Mouse (Mus musculus): ENCODE data around the gene Csrp3.
A peak's percentile ranks its signal among the peaks of the same experiment; 100 is the strongest.

The Csrp3 gene

GRCm38 (mm10) chr7:48847820-48848650, at the start of gene Csrp3:
Csrp3 (minus strand) TSS chr7:48848033.
- no peak for DNase-seq (ENCODE audit: low spot score)

- DNase-seq (ENCODE audit: low spot score), result no peak
Observed at GRCm38 (mm10) chr7:48896051-48896450, 48.2 kb upstream of the Csrp3 start.

DNA sequence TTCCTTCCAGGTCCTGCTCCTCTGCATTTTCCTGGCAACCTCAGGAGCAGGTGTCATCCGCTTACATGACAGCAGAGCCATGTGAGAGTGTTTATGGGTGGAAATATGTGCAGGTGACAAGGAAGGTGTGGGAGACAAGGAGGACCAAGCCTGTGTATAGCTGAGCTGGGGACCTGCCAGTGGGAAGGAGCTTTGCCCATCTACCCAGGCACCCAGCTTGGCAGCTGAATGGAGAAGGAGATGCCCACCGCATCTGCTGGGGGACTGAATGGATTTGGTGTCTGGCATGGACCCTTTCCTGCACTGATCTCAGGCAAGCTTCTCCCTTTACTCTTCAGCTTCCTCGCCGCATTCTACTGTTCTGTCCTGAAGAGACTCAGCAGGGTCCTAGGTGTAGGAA, 47.6 kb upstream of the Csrp3 start:
- DNase-seq (ENCODE audit: low spot score), result no peak

DNA sequence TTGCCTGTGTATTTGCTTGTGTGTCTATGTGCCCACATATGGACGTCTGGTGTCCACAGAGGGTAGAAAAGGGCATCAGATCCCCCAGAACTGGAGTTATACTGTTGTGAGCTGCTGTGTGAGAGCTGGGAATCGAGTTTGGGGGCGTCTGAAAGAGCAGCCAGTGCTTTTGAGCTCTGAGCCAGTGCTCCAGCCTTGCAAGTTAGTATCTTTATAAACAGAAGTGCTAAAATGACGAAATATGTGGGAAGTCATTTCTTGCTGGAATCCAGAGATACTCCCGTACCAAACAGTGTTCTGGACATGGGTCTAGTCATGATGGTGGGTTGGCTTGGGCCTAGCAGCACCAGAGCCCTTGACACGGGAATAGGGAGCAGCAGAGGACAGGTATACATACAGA, 46.9 kb upstream of the Csrp3 start:
- no peak for DNase-seq (ENCODE audit: low spot score)

DNA sequence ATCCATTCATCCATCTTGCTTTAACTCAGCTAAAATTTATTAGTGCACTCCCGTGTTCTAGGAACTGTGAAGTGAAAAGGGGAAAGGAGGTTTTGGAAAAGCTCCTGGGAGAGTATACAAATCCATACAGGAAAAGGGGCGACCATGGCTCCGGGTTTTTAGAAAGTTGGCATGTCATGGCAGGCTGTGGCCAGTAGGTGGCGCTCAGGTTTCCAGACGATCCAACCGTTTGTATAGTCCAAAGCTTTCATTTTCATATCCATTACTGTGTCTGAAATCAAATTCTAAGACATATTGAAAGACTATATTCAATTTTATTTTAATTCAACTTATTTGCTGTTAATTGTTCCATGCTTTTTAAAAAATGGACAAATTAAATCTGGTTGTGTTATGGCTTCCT, 46.3 kb upstream of the Csrp3 start:
- DNase-seq (ENCODE audit: low spot score), result peak; percentile 16

- DNase-seq (ENCODE audit: low spot score), result no peak
Observed at GRCm38 (mm10) chr7:48893093-48893492, 45.3 kb upstream of the Csrp3 start.

GRCm38 (mm10) chr7:48891029-48891428, 43.2 kb upstream of the Csrp3 start:
- DNase-seq (ENCODE audit: low spot score), result no peak

DNA sequence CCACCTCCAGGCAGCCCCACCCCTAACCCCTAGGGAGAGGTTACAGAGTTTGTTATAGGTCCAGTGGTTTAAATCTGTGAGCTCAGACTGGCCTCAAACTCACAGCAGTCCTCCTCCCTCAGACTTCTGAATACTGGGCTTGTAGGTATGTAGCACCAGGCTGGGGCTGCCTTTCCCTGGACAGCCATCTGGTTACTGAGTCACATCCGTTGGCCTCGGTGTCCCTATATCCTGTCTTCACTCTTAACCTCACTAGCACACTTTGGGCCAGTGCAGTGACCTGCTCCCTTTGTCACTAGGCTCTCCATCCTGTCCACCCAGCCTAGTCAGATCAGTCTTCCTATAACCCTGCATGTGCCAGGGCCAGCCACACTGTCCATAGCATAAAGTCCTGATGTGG, 40.9 kb upstream of the Csrp3 start:
- DNase-seq (ENCODE audit: low spot score), result no peak

DNA sequence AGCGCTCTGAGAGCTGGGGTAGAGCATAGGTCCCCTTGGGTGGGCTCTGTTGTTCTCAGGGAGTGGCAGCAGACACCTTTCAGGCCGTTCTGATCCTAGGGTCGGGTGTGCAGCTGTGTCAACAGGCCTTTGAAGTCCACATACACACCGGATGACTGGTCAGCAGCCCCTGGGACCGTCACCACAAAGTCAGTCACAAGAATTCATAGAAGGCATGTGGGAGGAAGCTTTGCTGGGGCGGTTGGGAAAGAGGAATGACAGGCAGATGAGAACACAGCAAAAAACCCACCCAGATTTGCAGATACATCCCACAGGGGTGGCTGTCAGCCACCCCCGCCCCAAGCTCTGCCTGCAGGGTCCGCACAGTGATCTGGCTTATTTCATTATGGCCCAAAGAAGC, 40.1 kb upstream of the Csrp3 start:
- no peak for DNase-seq (ENCODE audit: low spot score)

DNA sequence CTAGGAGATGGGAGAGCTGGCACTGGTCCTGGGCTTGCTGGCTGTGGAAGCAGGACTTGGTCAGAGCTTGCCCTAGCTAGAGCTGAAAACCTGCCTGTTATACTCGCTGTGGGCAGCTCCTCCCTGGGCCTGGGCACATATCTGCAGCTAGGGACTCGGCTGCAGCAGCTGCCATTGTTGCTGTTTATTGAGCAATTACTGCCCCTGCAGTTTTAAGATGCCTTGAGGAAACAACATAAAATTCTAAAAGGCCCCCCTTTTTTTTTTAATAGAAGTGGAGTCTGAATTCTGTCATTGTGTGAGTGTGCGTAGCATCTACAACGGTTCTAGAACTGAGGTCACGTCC, 36.4 kb upstream of the Csrp3 start:
- peak; percentile 38 for DNase-seq (ENCODE audit: low spot score)

DNA sequence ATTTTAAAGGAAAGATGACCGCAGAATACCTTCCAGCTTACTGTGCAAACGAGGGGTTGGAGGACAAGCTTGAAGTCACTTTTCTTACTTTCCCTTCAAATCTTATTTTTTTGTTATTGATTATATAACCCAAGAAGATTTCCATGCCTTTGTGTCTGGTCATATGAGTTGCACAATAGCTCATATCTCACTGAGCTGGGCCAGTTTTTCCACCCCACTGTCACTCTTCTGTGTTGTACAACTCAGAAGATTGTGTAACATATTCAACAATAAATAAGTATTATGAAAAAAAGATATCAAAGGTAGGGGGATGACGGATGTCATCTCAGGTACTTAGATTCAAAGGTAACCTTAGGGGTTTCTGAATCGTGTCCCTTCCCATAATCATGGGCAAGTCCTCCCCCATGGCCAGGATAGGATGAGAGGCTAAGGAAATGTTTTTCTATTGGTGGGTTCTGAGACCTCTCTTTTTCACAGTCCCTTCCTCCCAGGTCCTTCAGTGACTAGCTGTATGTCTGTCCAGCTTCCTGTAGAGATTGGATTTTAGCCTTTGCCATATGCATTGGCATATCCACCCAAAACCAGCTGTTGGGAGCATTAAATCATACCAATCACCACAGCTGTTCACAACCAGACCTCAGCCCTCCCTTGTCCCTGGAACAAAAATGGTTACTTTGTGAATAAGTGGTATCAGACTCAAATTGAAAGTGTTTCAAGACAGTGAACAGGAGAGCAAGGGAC, 35.9 kb upstream of the Csrp3 start:
- DNase-seq (ENCODE audit: low spot score), result no peak

DNA sequence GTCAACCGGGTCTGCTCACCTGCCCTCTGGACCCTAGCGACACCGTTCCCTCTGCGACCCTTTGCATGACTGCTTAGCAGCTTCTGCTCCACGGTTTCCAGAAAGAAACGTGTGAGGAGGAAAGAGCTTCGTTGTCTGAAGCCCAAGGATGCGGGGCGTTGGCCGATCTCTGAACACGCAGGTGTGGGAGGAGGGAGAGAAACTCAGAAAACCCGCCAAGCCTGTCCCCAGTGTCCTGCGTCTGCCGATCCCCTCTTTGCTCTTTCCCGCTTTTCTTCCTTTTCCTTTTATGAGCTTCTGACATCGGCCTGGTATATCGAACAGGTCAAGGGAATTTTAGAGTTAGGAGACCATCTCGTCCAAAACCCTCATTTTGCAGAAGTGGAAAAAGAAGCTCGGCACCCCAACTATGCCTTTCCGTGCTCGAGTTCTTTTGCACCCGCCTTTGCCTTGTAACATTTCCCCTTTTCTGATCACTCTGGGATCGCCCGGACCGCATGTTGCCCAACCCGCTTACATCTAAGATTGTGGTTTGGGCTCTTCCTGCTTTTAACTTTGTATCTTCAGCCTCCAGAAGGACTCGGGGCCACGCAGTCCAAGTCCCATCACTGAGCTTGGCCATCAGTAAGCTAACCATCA, 34.3 kb upstream of the Csrp3 start:
- DNase-seq (ENCODE audit: low spot score), result peak; percentile 18

- DNase-seq (ENCODE audit: low spot score), result peak; percentile 74
Observed at GRCm38 (mm10) chr7:48881486-48881885, 33.7 kb upstream of the Csrp3 start, which contains the start of gene E2f8. E2f8 (minus strand) TSS chr7:48881596.

- DNase-seq (ENCODE audit: low spot score), result peak; percentile 95
Observed at GRCm38 (mm10) chr7:48880591-48881481, 33.0 kb upstream of the Csrp3 start.

DNA sequence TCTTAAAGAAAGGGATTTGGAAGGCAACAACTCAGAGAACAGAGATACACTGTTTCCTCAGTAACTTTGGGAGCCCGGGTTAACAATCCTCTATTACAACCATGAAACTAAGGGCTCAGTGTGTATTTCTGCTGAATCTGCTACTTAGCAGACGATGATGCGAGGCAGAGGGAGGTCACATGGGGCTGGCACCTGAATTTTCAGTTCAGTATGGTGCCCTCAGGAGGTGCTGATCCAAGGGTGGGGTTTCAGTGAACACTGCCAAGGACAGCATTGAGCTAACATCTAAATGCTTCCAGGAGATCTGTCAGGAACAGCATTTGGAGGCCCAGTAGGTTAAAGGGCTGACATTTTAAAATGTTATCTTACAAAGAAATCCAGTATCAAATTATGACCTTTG, 31.7 kb upstream of the Csrp3 start:
- no peak for DNase-seq (ENCODE audit: low spot score)

- DNase-seq (ENCODE audit: low spot score), result no peak
Observed at GRCm38 (mm10) chr7:48877786-48878390, 30.1 kb upstream of the Csrp3 start.

DNA sequence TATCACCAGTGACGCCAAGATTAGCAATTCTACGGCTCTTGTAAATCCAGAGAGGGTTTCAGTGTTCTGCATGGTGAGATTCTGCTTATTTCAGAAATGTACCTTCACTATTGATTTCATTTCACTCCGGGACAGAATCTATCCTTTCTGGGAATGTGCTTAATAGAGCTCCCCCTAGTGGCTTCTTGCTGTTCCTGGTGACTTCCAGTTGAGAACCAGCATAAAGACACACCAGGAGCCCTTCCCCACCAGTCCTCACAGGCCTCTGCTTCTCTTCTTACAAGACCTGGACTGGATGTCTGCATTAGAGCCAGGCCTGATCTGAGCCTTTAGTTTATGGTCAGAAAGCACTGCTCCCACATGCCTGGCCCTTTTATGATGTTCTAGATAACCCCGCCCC, 28.7 kb upstream of the Csrp3 start:
- DNase-seq (ENCODE audit: low spot score), result no peak

GRCm38 (mm10) chr7:48875096-48875495, 27.3 kb upstream of the Csrp3 start:
- DNase-seq (ENCODE audit: low spot score), result no peak

DNA sequence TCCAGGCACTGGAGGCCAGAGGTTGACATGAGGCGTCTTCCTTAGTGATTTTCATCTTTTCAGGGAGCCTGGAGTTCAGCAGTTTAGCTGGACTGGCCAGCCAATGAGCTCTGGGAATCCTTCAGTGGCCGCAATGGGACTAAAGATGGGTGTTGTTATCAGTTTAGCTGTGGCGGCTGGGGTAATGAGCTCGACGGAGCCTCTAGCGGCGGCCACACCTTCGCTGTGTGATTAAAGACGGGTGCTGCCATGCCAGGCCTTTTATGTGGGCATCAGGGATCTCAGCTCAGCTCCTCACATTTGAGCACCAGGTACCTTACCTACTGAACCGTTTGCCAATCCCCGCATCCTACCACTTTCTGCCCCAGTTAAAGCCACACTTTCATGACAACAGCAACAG, 23.5 kb upstream of the Csrp3 start:
- DNase-seq (ENCODE audit: low spot score), result no peak

- DNase-seq (ENCODE audit: low spot score), result no peak
Observed at GRCm38 (mm10) chr7:48870579-48871180, 22.8 kb upstream of the Csrp3 start.

DNA sequence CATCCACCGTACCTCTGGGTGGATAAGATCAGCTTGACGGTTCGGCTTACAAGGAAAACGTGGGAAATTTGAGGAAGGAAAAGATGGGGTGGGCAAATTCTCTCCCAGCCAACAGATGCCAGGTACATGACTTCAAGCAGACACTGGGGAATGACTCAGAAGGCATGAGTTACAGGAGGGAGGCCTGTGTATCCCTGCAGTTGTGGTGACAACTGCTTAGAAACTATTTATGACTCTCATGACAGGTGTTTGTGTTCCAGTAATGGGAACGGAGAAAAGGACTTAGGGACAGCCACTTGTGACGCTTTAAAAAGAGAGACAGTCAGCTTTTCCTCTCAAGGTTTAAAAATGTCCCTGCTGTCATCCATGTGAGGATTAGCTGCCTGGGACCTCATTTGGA, 22.3 kb upstream of the Csrp3 start:
- no peak for DNase-seq (ENCODE audit: low spot score)

All from testis, postnatal 14 days (tissue).